Mouse (Mus musculus) layer of hippocampus, adult 9-10 months (tissue): ENCODE results near the gene Tmem39b.
"Not testable (repeated sequence)": the region's sequence is repeated elsewhere in the genome, so short reads cannot be mapped to it uniquely, and the experiment has no call there.

Experiments used
- DNase-seq: peaks from one replicate; pipeline ENCODE4 v3.0.0; 2022; ENCODE audit warnings: low spot score

The Tmem39b gene

GRCm38 (mm10) chr4:129696158-129696985 is at the start of gene Tmem39b:
Gene Tmem39b, minus strand, starts transcription at chr4:129696838.
- DNase-seq = peak; percentile 74

- no peak for DNase-seq
Observed at GRCm38 (mm10) chr4:129746106-129746505, 49.5 kb upstream of the Tmem39b start.

GRCm38 (mm10) chr4:129743494-129743893 is 46.9 kb upstream of the Tmem39b start:
- DNase-seq = no peak

GRCm38 (mm10) chr4:129743010-129743390 is 46.4 kb upstream of the Tmem39b start:
- no peak for DNase-seq

GRCm38 (mm10) chr4:129742232-129743009 is 45.8 kb upstream of the Tmem39b start, which contains the start of gene Khdrbs1:
Gene Khdrbs1, minus strand, starts transcription at chr4:129742303.
- DNase-seq = peak; percentile 96

- DNase-seq = no peak
Observed at GRCm38 (mm10) chr4:129741974-129742231, 45.3 kb upstream of the Tmem39b start.

GRCm38 (mm10) chr4:129741251-129741973 is 44.8 kb upstream of the Tmem39b start:
- DNase-seq = no peak

- no peak for DNase-seq
Observed at GRCm38 (mm10) chr4:129739111-129739645, 42.5 kb upstream of the Tmem39b start.

GRCm38 (mm10) chr4:129736173-129736572 is 39.5 kb upstream of the Tmem39b start:
- no peak for DNase-seq

GRCm38 (mm10) chr4:129735485-129735884 is 38.8 kb upstream of the Tmem39b start:
- not testable (repeated sequence) for DNase-seq

- no peak for DNase-seq
Observed at GRCm38 (mm10) chr4:129731423-129731822, 34.8 kb upstream of the Tmem39b start.

GRCm38 (mm10) chr4:129716310-129716709 is 19.7 kb upstream of the Tmem39b start:
- DNase-seq = no peak

- peak; percentile 26 for DNase-seq
Observed at GRCm38 (mm10) chr4:129709486-129710129, 13.0 kb upstream of the Tmem39b start.

- peak; percentile 29 for DNase-seq
Observed at GRCm38 (mm10) chr4:129706750-129707149, 10.1 kb upstream of the Tmem39b start.

- DNase-seq = peak; percentile 46
Observed at GRCm38 (mm10) chr4:129702454-129702853, 5.8 kb upstream of the Tmem39b start.

- DNase-seq = peak; percentile 98
Observed at GRCm38 (mm10) chr4:129701503-129702377, 5.1 kb upstream of the Tmem39b start.

GRCm38 (mm10) chr4:129700661-129701060 is 4.0 kb upstream of the Tmem39b start:
- not testable (repeated sequence) for DNase-seq

- no peak for DNase-seq
Observed at GRCm38 (mm10) chr4:129700216-129700615, 3.6 kb upstream of the Tmem39b start.

- no peak for DNase-seq
Observed at GRCm38 (mm10) chr4:129697191-129697590, 553 bp upstream of the Tmem39b start.

- DNase-seq = no peak
Observed at GRCm38 (mm10) chr4:129695815-129696157, 852 bp downstream of the Tmem39b start.

- no peak for DNase-seq
Observed at GRCm38 (mm10) chr4:129684531-129684930, 12.1 kb downstream of the Tmem39b start.
